Mouse (Mus musculus) layer of hippocampus, postnatal 25 days (tissue): ENCODE results near the gene Irf6. TPM values are rescaled to one million over a fixed set of nuclear protein-coding genes. Genes with fewer than 3 reads are reported as not detected.

Experiments
- DNase-seq, 2 experiments: peaks; one replicate each; pipeline ENCODE4 v3.0.0; 2022; ENCODE audit warnings: mixed read lengths in 2 of 2, low spot score in 1 of 2; ENCODE audit errors: extremely low spot score in 1 of 2
- total RNA-seq, 2 experiments: library from RNA; stranded (reverse); gene quantifications; 2 replicates each; pipeline ENCODE4 v1.2.3; 2021

Irf6 gene
- total RNA-seq, 2 experiments from 2014 or later: 0.49 to 1.1 TPM

- no peak for DNase-seq
Observed at GRCm38 (mm10) chr1:193197494-193198205, 44.7 kb downstream of the Irf6 start.

- no peak for DNase-seq
Observed at GRCm38 (mm10) chr1:193198312-193198711, 45.4 kb downstream of the Irf6 start.

GRCm38 (mm10) chr1:193200640-193201382 lies 47.9 kb downstream of the Irf6 start:
- DNase-seq: no peak

DNA sequence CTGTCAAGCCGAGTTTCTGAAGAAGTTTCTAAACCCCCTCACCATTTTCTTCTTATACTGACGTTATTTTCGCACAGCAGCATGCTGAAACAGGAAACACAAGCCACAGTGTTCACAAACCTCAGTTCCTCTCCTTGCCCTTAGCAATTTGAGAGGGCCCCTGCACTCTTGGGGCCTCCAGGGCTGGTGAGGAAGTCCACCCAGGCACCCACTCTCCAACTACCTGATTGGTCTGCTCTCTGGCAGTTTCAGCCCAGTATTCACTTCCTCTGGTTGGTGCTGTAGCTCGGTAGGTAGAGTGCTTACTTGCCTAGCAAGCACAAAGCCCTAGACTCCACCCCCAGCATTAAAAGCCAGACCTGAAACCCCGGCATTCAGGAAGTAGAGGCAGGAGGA lies 48.5 kb downstream of the Irf6 start, which contains the start of gene Traf3ip3:
Gene Traf3ip3 (minus strand): TSS at position 321 of the 396 bp plus-strand sequence.
- no peak for DNase-seq

- no peak for DNase-seq
Observed at GRCm38 (mm10) chr1:193203821-193204220, 50.9 kb downstream of the Irf6 start.

DNA sequence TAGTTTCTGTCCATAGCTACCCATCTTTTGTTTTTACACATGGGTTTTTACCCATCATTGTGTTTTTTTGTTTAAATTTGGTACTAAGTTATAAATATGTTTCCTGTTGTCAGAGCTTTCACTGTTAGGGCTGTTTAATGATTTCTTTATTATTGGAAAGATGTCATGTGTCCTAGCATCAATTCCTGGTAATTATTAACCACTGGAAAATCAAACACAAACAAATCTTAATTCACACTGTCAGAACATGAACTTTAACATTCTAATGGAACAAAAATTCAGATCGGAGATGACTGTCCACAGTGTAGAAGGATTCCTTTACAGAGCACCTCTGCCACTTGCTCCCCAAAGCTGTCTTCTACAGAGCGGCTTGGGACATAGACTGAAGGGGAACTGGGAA lies 52.5 kb downstream of the Irf6 start:
- no peak for DNase-seq

DNA sequence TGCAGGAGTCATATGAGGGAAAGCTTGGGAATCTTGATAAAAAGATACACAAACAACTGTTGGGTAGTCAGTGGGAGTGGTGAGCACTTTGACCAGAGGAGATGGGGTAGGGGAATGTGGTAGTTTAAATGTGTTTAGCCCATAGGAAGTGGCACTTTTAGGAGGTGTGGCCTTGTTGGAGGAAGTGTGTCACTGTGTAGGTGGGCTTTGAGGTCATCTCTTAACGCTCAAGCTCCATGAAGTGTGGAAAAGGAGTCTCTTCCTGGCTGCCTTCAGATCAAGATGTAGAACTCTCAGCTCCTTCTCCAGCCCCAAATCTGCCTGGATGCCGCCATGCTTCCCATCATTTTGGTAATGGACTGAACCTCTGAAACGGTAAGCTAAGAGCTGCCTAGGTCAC lies 54.6 kb downstream of the Irf6 start, which contains the start of gene Lamb3:
Gene Lamb3 (plus strand): TSS at position 197 of the 400 bp plus-strand sequence.
- no peak for DNase-seq

- peak in 1 of 2 experiments; percentile 60 for DNase-seq
Observed at GRCm38 (mm10) chr1:193208178-193208577, 55.3 kb downstream of the Irf6 start.

GRCm38 (mm10) chr1:193211371-193211770 lies 58.5 kb downstream of the Irf6 start:
- no peak for DNase-seq

DNA sequence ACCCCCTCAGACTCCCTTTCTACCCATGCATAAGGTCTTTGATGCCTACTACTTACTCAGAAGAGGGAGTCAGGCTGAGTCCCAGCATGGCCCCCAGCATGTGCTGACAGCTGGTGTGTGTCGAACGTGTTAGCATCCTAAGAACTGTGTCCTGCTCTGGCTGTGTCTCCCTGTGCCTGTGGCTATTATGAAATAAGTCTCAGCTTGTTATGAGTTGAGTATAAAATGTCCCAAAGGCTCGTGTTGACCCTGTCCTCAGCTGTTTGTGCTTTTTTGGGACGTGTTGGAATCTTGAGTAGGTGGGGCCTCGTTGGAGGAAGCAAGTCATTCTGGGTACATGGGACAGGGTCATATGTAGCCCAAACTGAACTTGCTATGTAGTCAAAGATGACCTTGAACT lies 61.1 kb downstream of the Irf6 start:
- no peak for DNase-seq

- DNase-seq: no peak
Observed at GRCm38 (mm10) chr1:193216000-193216399, 63.1 kb downstream of the Irf6 start.

DNA sequence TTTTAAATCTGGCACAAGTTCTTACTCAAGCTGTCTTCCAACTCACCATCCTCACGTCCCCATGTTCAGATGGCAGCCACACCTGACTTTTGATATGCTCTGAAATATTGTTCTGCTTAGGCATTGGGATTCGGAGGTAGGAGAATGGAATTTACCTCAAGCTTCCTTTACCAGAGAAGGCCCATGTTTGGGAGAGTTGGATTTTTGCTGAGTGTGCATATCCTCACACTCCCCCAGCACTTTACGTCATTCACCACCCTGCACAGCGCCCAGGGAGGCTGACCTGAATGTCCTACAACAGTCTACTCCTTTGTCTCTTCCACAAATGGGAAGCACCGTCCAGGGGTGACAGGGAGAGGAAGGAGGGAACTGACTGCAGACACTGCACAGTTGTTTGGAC lies 67.5 kb downstream of the Irf6 start:
- DNase-seq: no peak

Other genes starting within 250 kb of the Irf6 start
- 10 to 100 TPM; 21.6 to 26.1 TPM for gene Syt14, start 117.3 kb upstream of the Irf6 start, total RNA-seq
- 10 to 100 TPM; 22.4 to 26.1 TPM for gene Diexf, start 22.8 kb upstream of the Irf6 start, total RNA-seq
- 1 to 10 TPM; 4.3 to 4.6 TPM for gene A130010J15Rik, start 14.9 kb downstream of the Irf6 start, total RNA-seq
- gene Traf3ip3, start 48.6 kb downstream of the Irf6 start, total RNA-seq: 1 to 10 TPM in 1 of 2 experiments, under 1 TPM in 1; 0.89 to 1.9 TPM
- under 1 TPM; 0.76 to 0.80 TPM for gene Lamb3, start 54.6 kb downstream of the Irf6 start, total RNA-seq
- 10 to 100 TPM; 47.4 to 53.4 TPM for gene Hsd11b1, start 111.0 kb downstream of the Irf6 start, total RNA-seq
- gene G0s2, start 120.1 kb downstream of the Irf6 start, total RNA-seq: 10 to 100 TPM in 1 of 2 experiments, 1 to 10 TPM in 1; 9.3 to 11.2 TPM
- 10 to 100 TPM; 26.5 to 27.5 TPM for gene Camk1g, start 217.2 kb downstream of the Irf6 start, total RNA-seq